Mouse (Mus musculus) spleen, embryonic (tissue): ENCODE results near the gene Asb2.

Source experiments
- CTCF ChIA-PET: fragments of 350-600 bp; sonication (Branson Sonifier 250); formaldehyde crosslinking; loops from one replicate; lab custom pipeline; 2022; lab: Charles Lee

Gene Asb2

GRCm38 (mm10) chr12:103355746-103356414, at the start of gene Asb2:
Gene Asb2, minus strand, starts transcription at chr12:103356001.
- CTCF ChIA-PET: no interaction called here

GRCm38 (mm10) chr12:103404131-103404530, 48.3 kb upstream of the Asb2 start:
- CTCF ChIA-PET: no interaction called here

GRCm38 (mm10) chr12:103396751-103397150, 41.0 kb upstream of the Asb2 start:
- CTCF ChIA-PET: no interaction called here

GRCm38 (mm10) chr12:103395486-103396275, 39.9 kb upstream of the Asb2 start:
- CTCF ChIA-PET: no interaction called here

- CTCF ChIA-PET: no interaction called here
Observed at GRCm38 (mm10) chr12:103393528-103393927, 37.7 kb upstream of the Asb2 start.

- CTCF ChIA-PET: no interaction called here
Observed at GRCm38 (mm10) chr12:103391098-103391497, 35.3 kb upstream of the Asb2 start.

- CTCF ChIA-PET: no interaction called here
Observed at GRCm38 (mm10) chr12:103389982-103390381, 34.2 kb upstream of the Asb2 start.

GRCm38 (mm10) chr12:103389348-103389727, 33.5 kb upstream of the Asb2 start:
- CTCF ChIA-PET: interaction anchor here (0.5 kb wide), 1 partner anchor 246 kb away, joined by 4 read pairs; no protein-coding TSS in a partner anchor

GRCm38 (mm10) chr12:103388505-103389347, 32.9 kb upstream of the Asb2 start, which contains the start of gene Otub2:
Gene Otub2, plus strand, starts transcription at chr12:103388682.
- CTCF ChIA-PET: interaction anchor here (0.5 kb wide), 1 partner anchor 246 kb away, joined by 4 read pairs; no protein-coding TSS in a partner anchor

GRCm38 (mm10) chr12:103380226-103380625, 24.4 kb upstream of the Asb2 start:
- CTCF ChIA-PET: no interaction called here

GRCm38 (mm10) chr12:103376774-103377173, 21.0 kb upstream of the Asb2 start:
- CTCF ChIA-PET: no interaction called here

GRCm38 (mm10) chr12:103376124-103376523, 20.3 kb upstream of the Asb2 start:
- CTCF ChIA-PET: no interaction called here

GRCm38 (mm10) chr12:103373530-103374236, 17.9 kb upstream of the Asb2 start:
- CTCF ChIA-PET: no interaction called here

- CTCF ChIA-PET: no interaction called here
Observed at GRCm38 (mm10) chr12:103371711-103372110, 15.9 kb upstream of the Asb2 start.

- CTCF ChIA-PET: no interaction called here
Observed at GRCm38 (mm10) chr12:103370861-103371260, 15.1 kb upstream of the Asb2 start.

- CTCF ChIA-PET: no interaction called here
Observed at GRCm38 (mm10) chr12:103368777-103369176, 13.0 kb upstream of the Asb2 start.

- CTCF ChIA-PET: interaction anchor here (0.7 to 1.0 kb wide), 2 partner anchors 9 to 45 kb away, joined by 3 to 6 read pairs; no protein-coding TSS in a partner anchor
Observed at GRCm38 (mm10) chr12:103368326-103368669, 12.5 kb upstream of the Asb2 start.

- CTCF ChIA-PET: interaction anchor here (0.7 to 1.0 kb wide), 2 partner anchors 9 to 45 kb away, joined by 3 to 6 read pairs; no protein-coding TSS in a partner anchor
Observed at GRCm38 (mm10) chr12:103367620-103368325, 12.0 kb upstream of the Asb2 start.

GRCm38 (mm10) chr12:103367171-103367570, 11.4 kb upstream of the Asb2 start:
- CTCF ChIA-PET: interaction anchor here (1.0 kb wide), 1 partner anchor 8 kb away, joined by 6 read pairs; no protein-coding TSS in a partner anchor

GRCm38 (mm10) chr12:103362336-103362735, 6.5 kb upstream of the Asb2 start:
- CTCF ChIA-PET: no interaction called here
